Mouse (Mus musculus) C2C12 (cell line): ENCODE data around the gene Asb2.

Experiments
- CTCF ChIP-seq: IDR thresholded peaks from one replicate; pipeline ENCODE4 v1.5.1; 2011; ENCODE audit not compliant: control insufficient read depth, insufficient read depth, insufficient read length
- USF1 ChIP-seq: IDR thresholded peaks from one replicate; pipeline ENCODE4 v1.6.1; 2011; ENCODE audit warnings: low read depth, mild to moderate bottlenecking, control low read depth, moderate library complexity

DNA sequence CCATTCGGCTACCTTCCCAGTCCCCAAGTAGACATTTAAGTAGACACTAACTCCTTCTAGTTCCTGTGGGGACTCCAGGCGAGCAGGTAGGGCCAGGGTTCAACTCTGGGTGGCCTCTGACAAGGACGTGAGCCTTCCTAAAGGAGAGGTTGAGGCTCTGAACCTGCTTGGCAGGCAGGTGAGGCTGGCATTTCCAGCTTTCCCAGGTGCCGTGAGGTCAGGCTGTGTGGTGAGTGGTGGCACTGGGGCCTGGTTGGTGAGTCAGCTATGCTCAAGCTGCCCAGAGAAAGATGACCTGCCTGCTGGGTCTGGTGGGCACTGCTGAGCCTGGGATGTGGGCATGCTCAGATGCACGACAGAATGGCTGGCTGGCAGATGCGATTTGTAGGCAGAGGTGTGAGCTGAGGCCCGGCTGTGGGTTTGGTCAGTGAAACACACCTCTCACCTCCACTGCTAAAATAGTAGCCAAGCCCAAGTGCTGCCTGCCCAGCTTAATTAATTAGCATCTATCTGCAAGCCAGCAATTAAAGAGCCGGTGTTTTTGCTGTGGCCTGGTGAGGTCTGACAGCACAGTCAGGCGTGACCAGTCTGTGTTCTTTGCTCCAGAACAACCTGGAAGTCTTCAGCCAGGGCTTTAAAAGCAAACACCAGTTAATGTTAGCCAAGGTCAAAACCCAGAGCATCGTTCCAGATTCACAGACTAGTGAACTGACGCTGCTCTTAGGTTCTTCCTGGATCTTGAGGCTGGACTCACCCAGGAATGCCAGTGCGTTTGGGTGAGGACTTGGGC, 39.9 kb upstream of the Asb2 start:
- no peak for TF ChIP-seq CTCF
- TF ChIP-seq USF1 = no peak
